Mouse (Mus musculus) small intestine, adult 2 months (tissue): ENCODE results near the gene Stat3.

Experiments used
- CTCF ChIP-seq: fragments of 200-500 bp; IDR thresholded peaks from 2 replicates; pipeline ENCODE4 v1.5.1; 2012; ENCODE audit warnings: low read depth, mild to moderate bottlenecking, control low read depth, inconsistent platforms, low read length, moderate library complexity, mixed read lengths; ENCODE audit not compliant: insufficient replicate concordance, insufficient read length; ENCODE audit errors: extremely low read depth
- POLR2A ChIP-seq: fragments of 200-500 bp; IDR thresholded peaks from 2 replicates; pipeline ENCODE4 v1.6.1; 2012; ENCODE audit warnings: low read depth, mild to moderate bottlenecking, control low read depth, inconsistent platforms, low read length, moderate library complexity

DNA sequence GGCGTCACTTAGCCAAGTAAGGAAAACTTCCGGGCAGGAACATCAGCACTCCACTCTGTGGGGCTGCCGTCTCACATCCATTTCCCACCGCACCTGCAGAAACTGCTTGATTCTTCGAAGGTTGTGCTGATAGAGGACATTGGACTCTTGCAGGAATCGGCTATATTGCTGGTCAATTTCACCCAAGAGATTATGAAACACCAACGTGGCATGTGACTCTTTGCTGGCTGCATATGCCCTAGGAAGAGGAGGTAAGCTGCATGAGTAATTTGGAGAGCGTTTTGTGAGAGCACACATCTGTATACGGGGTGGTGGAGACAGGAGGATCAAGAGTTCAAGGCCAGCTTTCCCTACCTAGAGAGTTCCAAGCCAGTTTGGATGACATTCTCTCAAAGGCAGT, 30.8 kb downstream of the Stat3 start:
- TF ChIP-seq CTCF: no peak
- no peak for TF ChIP-seq POLR2A
